Mouse (Mus musculus): Measurements from ENCODE around the gene Dennd2a. TPM values are rescaled to one million over a fixed set of nuclear protein-coding genes. Genes with fewer than 3 reads are reported as not detected.

Gene Dennd2a
- polyA plus RNA-seq, 1 experiment from 2014 or later: 10.0 TPM

- no peak overlapping the region for H3K4me3 ChIP-seq (ENCODE audit: low read length)
- no peak overlapping the region for H3K4me2 ChIP-seq (ENCODE audit: low read depth, low read length)
- peaks cover 3% of the 10 kb centered on the region for H3K4me1 ChIP-seq (ENCODE audit: control insufficient read depth, insufficient read depth, low read length)
- H3K27me3 ChIP-seq (ENCODE audit: control insufficient read depth, insufficient read depth, low read length): peaks cover 3% of the 10 kb centered on the region; the same call in 1 of the 2 replicates
- H3K9me3 ChIP-seq (replicated peaks; ENCODE audit: control insufficient read depth, low read length): no peaks in the 10 kb centered on the region
- WGBS: 90% methylated on average over 1 of the region's 1 CpGs
- no peak for ATAC-seq (replicated peaks; ENCODE audit: extremely low read depth, insufficient read depth, low FRiP score)
- H3K9ac ChIP-seq (ENCODE audit: low read length): no peak overlapping the region
- no peak overlapping the region for H3K27ac ChIP-seq (ENCODE audit: low read length)
- no peaks in the 10 kb centered on the region for H3K36me3 ChIP-seq (ENCODE audit: control insufficient read depth, insufficient read depth)
Measured at GRCm38 (mm10) chr6:39414106-39414505, 143.6 kb downstream of the Dennd2a start.

Other genes starting within 250 kb of the Dennd2a start
- 28.4 and 30.9 TPM in 2 replicates for gene Slc37a3, start 180.2 kb downstream of the Dennd2a start, polyA plus RNA-seq (2015; fragmentation: Nextera tagmentation; extraction: Ambion mirVana)
- gene Rab19, start 176.7 kb downstream of the Dennd2a start, polyA plus RNA-seq (2015; fragmentation: Nextera tagmentation; extraction: Ambion mirVana): 1.1 and 1.9 TPM in 2 replicates
- gene Mkrn1, start 137.4 kb downstream of the Dennd2a start, polyA plus RNA-seq (2015; fragmentation: Nextera tagmentation; extraction: Ambion mirVana): 95.2 and 100 TPM in 2 replicates
- gene Adck2, start 16.0 kb upstream of the Dennd2a start, polyA plus RNA-seq (2015; fragmentation: Nextera tagmentation; extraction: Ambion mirVana): 19.3 and 19.5 TPM in 2 replicates
- 3.2 TPM in 1 of 2 replicates, not detected in the other for gene Gm42420, start 27.9 kb upstream of the Dennd2a start, polyA plus RNA-seq (2015; fragmentation: Nextera tagmentation; extraction: Ambion mirVana)
- gene Ndufb2, start 34.7 kb upstream of the Dennd2a start, polyA plus RNA-seq (2015; fragmentation: Nextera tagmentation; extraction: Ambion mirVana): 696 and 711 TPM in 2 replicates
- gene Braf, start 167.6 kb upstream of the Dennd2a start, polyA plus RNA-seq (2015; fragmentation: Nextera tagmentation; extraction: Ambion mirVana): 9.7 and 10.4 TPM in 2 replicates

Measured in heart, embryonic 16.5 days (tissue).